8 mouse cellular contexts compared by ENCODE assay signal in genomic region chr11:20916473-20916911, GRCm38 (mm10).
DNase-seq lines count a peak whose midpoint lies in the region; ATAC-seq and TF ChIP-seq lines count a peak whose summit lies in the region.

No protein-coding gene starts in this region.

- H3K36me3 ChIP-seq in liver, embryonic 15.5 days (replicated peaks): no peaks in the 10 kb centered on the region
- no peaks in the 10 kb centered on the region for H3K36me3 ChIP-seq in stomach, embryonic 16.5 days (ENCODE audit: control insufficient read depth, insufficient read depth, low read length)

- intact Hi-C loops in gastrocnemius, adult 2 months (cut with DNase I): loop anchor here (10.0 kb wide), 2 partner anchors 462 to 538 kb away; no protein-coding TSS in a partner anchor

- ATAC-seq in liver, embryonic 15.5 days (ENCODE audit: insufficient read depth): peak; percentile 94
- ATAC-seq in stomach, embryonic 16.5 days (ENCODE audit: insufficient read depth, low FRiP score): peak; percentile 54; the same call in 1 of the 2 replicates

- H3K4me3 ChIP-seq in gastrocnemius, adult 2 months: no peak overlapping the region
- H3K4me3 ChIP-seq in liver, embryonic 15.5 days (replicated peaks): peak overlapping the region; percentile 12
- H3K4me3 ChIP-seq in stomach, embryonic 16.5 days (replicated peaks; ENCODE audit: low read length): no peak overlapping the region

- 25% methylated on average over 6 of the region's 6 CpGs for WGBS in liver, embryonic 15.5 days (ENCODE audit: insufficient replicate concordance)
- 27% methylated on average over 6 of the region's 6 CpGs for whole genome bisulfite sequencing in stomach, embryonic 16.5 days

- H3K27me3 ChIP-seq in liver, embryonic 15.5 days: no peaks in the 10 kb centered on the region
- H3K27me3 ChIP-seq in stomach, embryonic 16.5 days (ENCODE audit: control insufficient read depth, insufficient read depth, low read length): no peaks in the 10 kb centered on the region

- no peak for TF ChIP-seq CTCF in gastrocnemius, adult 2 months (IDR thresholded peaks at IDR 0.05)

- peak overlapping the region; percentile 58 for H3K9ac ChIP-seq in liver, embryonic 15.5 days
- peak overlapping the region; percentile 6; the same call in 1 of the 2 replicates for H3K9ac ChIP-seq in stomach, embryonic 16.5 days (ENCODE audit: low read length)

- peak overlapping the region; percentile 56 for H3K4me2 ChIP-seq in liver, embryonic 15.5 days
- H3K4me2 ChIP-seq in stomach, embryonic 16.5 days (ENCODE audit: low read depth, low read length): no peak overlapping the region

- no peaks in the 10 kb centered on the region for H3K9me3 ChIP-seq in liver, embryonic 15.5 days (replicated peaks)
- H3K9me3 ChIP-seq in stomach, embryonic 16.5 days (replicated peaks; ENCODE audit: control insufficient read depth, low read length): no peaks in the 10 kb centered on the region

- peaks cover 62% of the 10 kb centered on the region for H3K4me1 ChIP-seq in liver, embryonic 15.5 days (replicated peaks)
- H3K4me1 ChIP-seq in stomach, embryonic 16.5 days (ENCODE audit: control insufficient read depth, insufficient read depth, low read length): peaks cover 24% of the 10 kb centered on the region

- DNase-seq in gastrocnemius, adult 2 months: no peak
- no peak for DNase-seq in gastrocnemius, adult 18-20 months (ENCODE audit: low spot score)
- DNase-seq in c-Kit-negative CD71-positive TER-119-positive erythroid progenitor cells, embryonic 14.5 days (ENCODE audit: low read depth, low spot score): peak; percentile 79
- peak; percentile 58 for DNase-seq in heart, postnatal 4 days
- DNase-seq in frontal cortex, postnatal 25 days (ENCODE audit: low spot score in 2 of 2): no peak
- no peak for DNase-seq in embryo, embryonic 11 days

- H3K27ac ChIP-seq in gastrocnemius, adult 2 months: peak overlapping the region; percentile 73; the same call in 1 of the 2 replicates
- H3K27ac ChIP-seq in liver, embryonic 15.5 days (replicated peaks): peak overlapping the region; percentile 98
- peak overlapping the region; percentile 58 for H3K27ac ChIP-seq in stomach, embryonic 16.5 days (ENCODE audit: low read length)

Comparison
In these comparisons a context has a peak if more than half of its experiments do, and no peak if none do; other contexts are left out.
1. DNase-seq: peak in c-Kit-negative CD71-positive TER-119-positive erythroid progenitor cells, embryonic 14.5 days (single experiment) and heart, postnatal 4 days (single experiment); none in gastrocnemius, adult 2 months (single experiment), gastrocnemius, adult 18-20 months (single experiment), frontal cortex, postnatal 25 days (0 of 2) and embryo, embryonic 11 days (single experiment).
2. Peak in every context shown above with its lines, with median percentiles within 50 percentile points of each other: H3K27ac ChIP-seq.